Mouse (Mus musculus): ENCODE results near the gene Fbn1. TPM values are rescaled to one million over a fixed set of nuclear protein-coding genes. Genes with fewer than 3 reads are reported as not detected.

Fbn1 gene
- polyA plus RNA-seq, 1 experiment = 6.5 TPM

DNA sequence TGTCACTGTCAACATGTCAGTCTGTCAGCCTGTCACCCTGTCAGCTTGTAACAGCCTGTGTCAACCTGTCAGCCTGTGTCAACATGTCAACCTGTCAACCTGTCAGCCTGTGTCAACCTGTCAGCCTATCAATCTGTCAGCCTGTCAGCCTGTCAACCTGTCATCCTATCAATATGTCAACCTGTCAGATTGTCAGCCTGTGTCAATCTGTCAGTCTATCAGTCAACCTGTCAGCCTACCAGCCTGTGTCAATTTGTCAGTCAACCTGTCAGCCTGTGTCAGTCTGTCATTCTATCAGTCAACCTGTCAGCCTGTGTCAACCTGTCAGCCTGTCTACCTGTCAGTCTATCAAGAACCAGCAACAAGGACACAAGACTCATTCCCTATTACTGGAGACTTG, 6.3 kb downstream of the Fbn1 start:
- Histone ChIP-seq H3K36me3 (ENCODE audit: control insufficient read depth, insufficient read depth, low read length) (no peaks in the 10 kb centered on the region), H3K4me1 (ENCODE audit: control insufficient read depth, insufficient read depth, low read length) (no peaks in the 10 kb centered on the region), H3K27me3 (replicated peaks; ENCODE audit: control insufficient read depth, insufficient read depth, low read length) (no peaks in the 10 kb centered on the region), H3K4me3 (ENCODE audit: insufficient read depth, low read depth, low read length) (no peak overlapping the region), H3K27ac (ENCODE audit: insufficient read depth, low read depth, low read length) (no peak overlapping the region)
- no peak for DNase-seq
- TF ChIP-seq POLR2A (IDR thresholded peaks at IDR 0.05; ENCODE audit: low read depth, low read length) (no peak), CTCF (conservative IDR thresholded peaks at IDR 0.05; ENCODE audit: insufficient read depth, insufficient read length, low read depth, low read length) (no peak)

DNA sequence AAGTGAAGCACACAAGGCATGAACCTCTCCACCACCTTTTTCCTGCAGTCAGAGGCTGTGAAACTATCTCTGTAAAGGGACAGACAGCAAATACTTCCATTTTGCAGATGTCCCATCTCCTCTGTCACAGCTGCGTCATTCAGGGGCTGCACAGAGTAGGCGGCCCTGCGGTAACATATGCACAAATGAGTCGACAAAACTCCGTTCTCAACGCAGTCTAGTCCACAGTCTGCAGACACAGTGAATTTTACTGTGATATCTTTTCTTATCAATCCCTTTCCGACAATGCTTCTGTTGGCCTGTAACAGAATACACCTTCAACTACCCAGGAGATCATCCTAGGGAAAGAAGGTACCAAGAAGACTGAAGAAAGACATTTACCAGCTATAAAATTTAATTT, 9.6 kb downstream of the Fbn1 start:
- H3K27ac ChIP-seq (ENCODE audit: insufficient read depth, low read depth, low read length) = no peak overlapping the region
- H3K36me3 ChIP-seq (ENCODE audit: control insufficient read depth, insufficient read depth, low read length) = no peaks in the 10 kb centered on the region
- H3K27me3 ChIP-seq (replicated peaks; ENCODE audit: control insufficient read depth, insufficient read depth, low read length) = no peaks in the 10 kb centered on the region
- no peak for DNase-seq
- H3K4me3 ChIP-seq (ENCODE audit: insufficient read depth, low read depth, low read length) = no peak overlapping the region
- whole genome bisulfite sequencing = 94% methylated on average over 7 of the region's 7 CpGs
- TF ChIP-seq POLR2A (IDR thresholded peaks at IDR 0.05; ENCODE audit: low read depth, low read length) = no peak
- TF ChIP-seq CTCF (conservative IDR thresholded peaks at IDR 0.05; ENCODE audit: insufficient read depth, insufficient read length, low read depth, low read length) = no peak
- no peaks in the 10 kb centered on the region for H3K4me1 ChIP-seq (ENCODE audit: control insufficient read depth, insufficient read depth, low read length)

DNA sequence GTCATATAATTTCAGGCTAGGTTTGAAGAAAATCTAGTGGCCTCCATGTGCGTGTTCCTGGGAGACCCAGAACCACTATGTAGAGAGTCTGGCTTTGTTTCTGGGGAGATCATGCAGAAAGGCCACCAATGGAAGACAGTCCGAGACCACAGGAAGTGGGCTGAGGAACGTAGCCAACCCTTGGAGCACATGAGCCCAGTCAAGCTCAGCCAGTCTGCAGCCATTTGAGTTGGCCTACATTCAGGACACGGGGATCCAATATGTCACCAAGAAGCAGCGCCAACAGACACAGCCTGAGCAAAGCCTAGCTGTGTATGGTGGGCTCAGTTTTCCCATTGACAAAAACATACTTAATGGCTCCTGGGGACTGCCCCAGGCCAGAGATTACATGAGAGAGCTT, 11.1 kb downstream of the Fbn1 start:
- WGBS = 80% methylated on average over 5 of the region's 5 CpGs

DNA sequence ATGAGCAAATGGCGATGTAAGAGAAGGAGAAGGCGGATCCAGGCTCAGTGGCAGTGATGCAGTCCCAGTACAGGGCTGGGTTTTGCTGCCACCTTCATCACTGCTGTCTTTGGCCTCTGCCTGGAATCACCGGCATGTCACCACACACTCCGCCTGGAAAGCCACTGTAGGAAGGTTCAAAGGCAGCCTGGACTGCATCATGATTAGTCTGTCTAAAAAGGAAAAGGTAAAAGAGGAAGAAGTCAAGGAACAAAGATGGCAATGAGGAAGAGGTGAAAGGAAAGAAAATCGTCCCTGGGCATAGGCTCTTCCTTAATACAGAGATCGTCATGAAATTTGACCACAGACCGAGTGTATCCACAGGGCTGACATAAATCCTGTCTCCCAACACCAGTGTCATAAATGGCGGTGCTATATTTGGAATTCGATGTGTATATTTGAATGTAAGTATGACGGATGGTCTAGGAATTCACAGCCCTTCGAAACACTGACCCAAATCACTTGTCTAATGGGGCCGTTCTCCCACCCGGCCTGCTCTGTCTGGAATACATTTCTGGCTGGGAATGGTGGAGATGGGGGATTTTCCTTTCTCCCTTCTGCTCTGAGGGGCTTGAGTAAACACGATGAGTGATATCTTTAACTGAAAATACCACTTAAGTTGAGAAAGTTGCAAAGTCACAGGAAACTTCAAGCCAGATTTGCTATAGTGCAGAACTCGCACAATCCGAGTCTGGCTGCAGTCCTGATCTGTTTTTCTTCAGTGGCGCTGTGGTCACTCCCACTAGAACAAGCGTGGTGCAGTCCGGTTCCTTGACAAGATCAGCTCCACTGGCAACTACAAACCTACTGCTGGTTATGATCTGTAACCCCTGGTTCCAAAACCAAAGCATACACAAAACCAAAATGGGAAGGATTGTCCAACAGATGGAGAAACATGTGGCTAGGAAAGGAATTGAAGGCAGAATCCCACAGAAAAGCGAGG, 12.7 kb downstream of the Fbn1 start:
- TF ChIP-seq CTCF (conservative IDR thresholded peaks at IDR 0.05; ENCODE audit: insufficient read depth, insufficient read length, low read depth, low read length) (no peak), POLR2A (IDR thresholded peaks at IDR 0.05; ENCODE audit: low read depth, low read length) (no peak)
- DNase-seq = no peak
- WGBS = 82% methylated on average over 20 of the region's 20 CpGs

More for the DNA sequence above, 11.1 kb downstream of the Fbn1 start:
- H3K36me3 ChIP-seq (ENCODE audit: control insufficient read depth, insufficient read depth, low read length) = no peaks in the 10 kb centered on the region
- DNase-seq = peak; percentile 39
- H3K4me1 ChIP-seq (ENCODE audit: control insufficient read depth, insufficient read depth, low read length) = no peaks in the 10 kb centered on the region
- no peak overlapping the region for H3K27ac ChIP-seq (ENCODE audit: insufficient read depth, low read depth, low read length)
- H3K27me3 ChIP-seq (replicated peaks; ENCODE audit: control insufficient read depth, insufficient read depth, low read length) = no peaks in the 10 kb centered on the region
- TF ChIP-seq CTCF (conservative IDR thresholded peaks at IDR 0.05; ENCODE audit: insufficient read depth, insufficient read length, low read depth, low read length) (no peak), POLR2A (IDR thresholded peaks at IDR 0.05; ENCODE audit: low read depth, low read length) (no peak)
- H3K4me3 ChIP-seq (ENCODE audit: insufficient read depth, low read depth, low read length) = no peak overlapping the region

DNA sequence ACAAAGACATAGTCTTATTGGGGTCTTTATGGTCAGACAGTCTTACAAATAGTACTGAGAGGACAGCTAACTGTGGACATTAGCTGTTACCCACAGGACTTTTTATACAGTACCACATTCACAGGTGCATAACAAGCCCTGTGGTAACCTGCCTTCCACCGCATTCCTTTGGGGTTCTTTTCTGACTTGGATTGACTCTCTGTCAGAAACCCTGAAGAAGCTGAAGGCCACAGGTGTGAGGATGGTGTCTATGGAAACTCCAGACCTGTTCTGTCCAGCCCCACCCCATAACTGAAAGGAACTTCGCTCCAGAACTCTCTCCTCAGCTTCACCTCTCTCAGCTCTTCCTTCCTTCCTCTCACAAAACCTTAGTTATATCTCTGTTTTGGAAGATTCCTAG, 13.5 kb downstream of the Fbn1 start:
- TF ChIP-seq POLR2A (IDR thresholded peaks at IDR 0.05; ENCODE audit: low read depth, low read length) (no peak), CTCF (conservative IDR thresholded peaks at IDR 0.05; ENCODE audit: insufficient read depth, insufficient read length, low read depth, low read length) (no peak)
- H3K36me3 ChIP-seq (ENCODE audit: control insufficient read depth, insufficient read depth, low read length) = no peaks in the 10 kb centered on the region
- no peaks in the 10 kb centered on the region for H3K4me1 ChIP-seq (ENCODE audit: control insufficient read depth, insufficient read depth, low read length)
- H3K27me3 ChIP-seq (replicated peaks; ENCODE audit: control insufficient read depth, insufficient read depth, low read length) = no peaks in the 10 kb centered on the region
- H3K27ac ChIP-seq (ENCODE audit: insufficient read depth, low read depth, low read length) = no peak overlapping the region
- 97% methylated on average over 2 of the region's 2 CpGs for WGBS
- H3K4me3 ChIP-seq (ENCODE audit: insufficient read depth, low read depth, low read length) = no peak overlapping the region
- DNase-seq = no peak

More for the DNA sequence above, 12.7 kb downstream of the Fbn1 start:
- H3K27me3 ChIP-seq (replicated peaks; ENCODE audit: control insufficient read depth, insufficient read depth, low read length) = no peaks in the 10 kb centered on the region
- no peak overlapping the region for H3K27ac ChIP-seq (ENCODE audit: insufficient read depth, low read depth, low read length)
- H3K4me3 ChIP-seq (ENCODE audit: insufficient read depth, low read depth, low read length) = no peak overlapping the region
- no peaks in the 10 kb centered on the region for H3K36me3 ChIP-seq (ENCODE audit: control insufficient read depth, insufficient read depth, low read length)
- H3K4me1 ChIP-seq (ENCODE audit: control insufficient read depth, insufficient read depth, low read length) = no peaks in the 10 kb centered on the region

DNA sequence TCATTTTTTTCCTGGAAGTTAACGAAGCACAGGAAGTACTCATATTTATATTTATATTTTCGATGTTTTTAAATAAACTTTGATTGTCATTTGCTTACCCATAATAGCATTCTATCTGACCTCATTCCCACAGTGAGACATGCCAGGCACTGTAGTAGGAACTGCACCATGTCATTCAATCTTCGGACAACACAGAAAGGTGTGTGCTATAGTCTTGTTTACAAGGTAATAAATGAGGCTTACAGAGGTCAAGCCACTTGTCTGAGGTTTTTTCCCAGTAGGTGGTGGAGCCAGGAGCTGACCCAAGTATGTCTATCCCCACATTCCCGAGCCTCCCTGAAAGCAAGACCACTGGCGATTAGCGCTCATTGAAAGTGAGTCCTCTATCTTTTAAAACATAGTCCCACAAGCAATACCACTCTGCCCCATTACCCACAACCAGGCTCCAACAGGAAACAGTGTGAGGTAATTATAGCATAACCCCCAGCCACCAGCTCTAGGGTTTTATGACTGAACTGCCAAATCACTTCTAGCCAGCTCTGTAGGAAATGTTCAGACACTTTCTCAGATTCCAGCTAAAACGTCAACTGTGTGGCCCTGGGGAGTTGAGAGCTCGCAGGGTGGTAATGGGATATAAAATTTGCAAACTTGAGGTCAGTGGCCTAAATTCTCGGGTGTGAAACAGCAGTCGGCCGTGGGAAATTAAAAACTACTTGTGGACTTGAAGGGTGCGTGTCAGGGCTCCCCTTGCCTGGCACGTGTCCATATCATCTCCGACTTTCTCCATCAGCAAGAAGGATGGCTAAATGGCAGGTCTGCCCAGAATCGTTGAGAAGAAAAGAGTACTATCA, 15.5 kb downstream of the Fbn1 start:
- H3K36me3 ChIP-seq (ENCODE audit: control insufficient read depth, insufficient read depth, low read length) = no peaks in the 10 kb centered on the region
- no peak overlapping the region for H3K4me3 ChIP-seq (ENCODE audit: insufficient read depth, low read depth, low read length)
- no peaks in the 10 kb centered on the region for H3K4me1 ChIP-seq (ENCODE audit: control insufficient read depth, insufficient read depth, low read length)
- no peaks in the 10 kb centered on the region for H3K27me3 ChIP-seq (replicated peaks; ENCODE audit: control insufficient read depth, insufficient read depth, low read length)
- H3K27ac ChIP-seq (ENCODE audit: insufficient read depth, low read depth, low read length) = no peak overlapping the region
- WGBS = 44% methylated on average over 15 of the region's 15 CpGs
- peak; percentile 15 for DNase-seq
- TF ChIP-seq POLR2A (IDR thresholded peaks at IDR 0.05; ENCODE audit: low read depth, low read length) = no peak
- TF ChIP-seq CTCF (conservative IDR thresholded peaks at IDR 0.05; ENCODE audit: insufficient read depth, insufficient read length, low read depth, low read length) = no peak

DNA sequence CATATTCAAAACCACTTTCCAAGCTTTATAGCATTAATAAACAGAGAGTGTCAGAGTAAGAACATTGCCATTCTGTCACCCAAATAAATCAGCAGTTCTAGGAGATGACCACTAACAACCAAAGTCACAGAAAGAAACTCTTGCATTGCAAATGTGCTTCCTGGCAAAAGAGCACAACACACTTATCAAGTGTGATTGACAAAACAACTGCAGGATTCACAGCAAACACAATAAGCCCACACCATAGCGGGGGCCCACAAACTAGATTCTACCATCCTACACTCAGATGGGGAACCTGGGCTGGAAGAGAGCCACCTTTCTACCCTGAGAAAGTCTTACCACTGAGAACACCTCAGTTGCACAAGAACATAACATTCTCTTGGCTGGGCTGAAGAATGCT, 17.8 kb downstream of the Fbn1 start:
- WGBS = 91% methylated on average over 1 of the region's 1 CpGs
- Histone ChIP-seq H3K4me1 (ENCODE audit: control insufficient read depth, insufficient read depth, low read length) (no peaks in the 10 kb centered on the region), H3K4me3 (ENCODE audit: insufficient read depth, low read depth, low read length) (no peak overlapping the region), H3K36me3 (ENCODE audit: control insufficient read depth, insufficient read depth, low read length) (no peaks in the 10 kb centered on the region), H3K27me3 (replicated peaks; ENCODE audit: control insufficient read depth, insufficient read depth, low read length) (no peaks in the 10 kb centered on the region), H3K27ac (ENCODE audit: insufficient read depth, low read depth, low read length) (no peak overlapping the region)
- no peak for DNase-seq
- no peak for TF ChIP-seq CTCF (conservative IDR thresholded peaks at IDR 0.05; ENCODE audit: insufficient read depth, insufficient read length, low read depth, low read length)
- no peak for TF ChIP-seq POLR2A (IDR thresholded peaks at IDR 0.05; ENCODE audit: low read depth, low read length)
